Mouse (Mus musculus) CH12.LX (cell line): ENCODE measurements around the gene Fam171a2. TPM values are rescaled to one million over a fixed set of nuclear protein-coding genes. Genes with fewer than 3 reads are reported as not detected.

Experiments
- DNase-seq: peaks from one replicate; pipeline ENCODE4 v3.0.0-alpha.2; 2013; ENCODE audit errors: extremely low read depth
- H3K27ac ChIP-seq: 2 replicates; pipeline ENCODE4 v1.5.1; 2012; ENCODE audit warnings: low read depth, mild to moderate bottlenecking, control low read depth, moderate library complexity; ENCODE audit not compliant: insufficient read depth
- H3K27me3 ChIP-seq: replicated peaks from 2 replicates; pipeline ENCODE3; 2012; ENCODE audit warnings: inconsistent platforms
- H3K36me3 ChIP-seq, 2 experiments: replicated peaks in 1 of 2; 2 replicates each; pipeline versions ENCODE3 to v1.6.1; 2012; ENCODE audit warnings: inconsistent platforms in 1 of 2, low read length in 1 of 2, mild to moderate bottlenecking in 1 of 2, mixed read lengths in 1 of 2, moderate library complexity in 1 of 2; ENCODE audit not compliant: control insufficient read depth in 1 of 2, insufficient read depth in 1 of 2
- H3K4me1 ChIP-seq, 2 experiments: 2 replicates each; pipeline ENCODE4 v1.6.1; 2012; ENCODE audit warnings: inconsistent platforms in 1 of 2, moderate library complexity in 1 of 2; ENCODE audit not compliant: insufficient read depth in 2 of 2, control insufficient read depth in 1 of 2
- H3K4me2 ChIP-seq: 2 replicates; pipeline ENCODE4 v1.6.1; 2012; ENCODE audit warnings: low read depth, mild to moderate bottlenecking, control low read depth; ENCODE audit not compliant: poor library complexity, insufficient read depth, severe bottlenecking
- H3K4me3 ChIP-seq, 3 experiments: fragments of 150-350 bp in 1 of 3; sonication (generic) in 1 of 3; replicated peaks in 1 of 3; 2 replicates each; pipeline versions ENCODE3 to v1.5.1; 2011 to 2012; ENCODE audit warnings: low read depth in 2 of 3, low read length in 2 of 3, mild to moderate bottlenecking in 2 of 3, moderate library complexity in 2 of 3, control low read depth in 1 of 3, improper control_type of control experiment in 1 of 3, inconsistent platforms in 1 of 3, mixed read lengths in 1 of 3; ENCODE audit not compliant: poor library complexity in 1 of 3
- H3K79me2 ChIP-seq: replicated peaks from 2 replicates; pipeline ENCODE4 v1.6.1; 2012; ENCODE audit warnings: mild to moderate bottlenecking, moderate library complexity; ENCODE audit not compliant: control insufficient read depth, poor library complexity, insufficient read depth, severe bottlenecking; ENCODE audit errors: extremely low read depth
- H3K9ac ChIP-seq: 2 replicates; pipeline ENCODE4 v1.6.1; 2012; ENCODE audit warnings: low read depth, mild to moderate bottlenecking, control low read depth, moderate library complexity; ENCODE audit not compliant: insufficient read depth
- H3K9me3 ChIP-seq: replicated peaks from 2 replicates; pipeline ENCODE3; 2012; ENCODE audit warnings: low read length, inconsistent platforms, mixed read lengths
- ETS1 ChIP-seq: conservative IDR thresholded peaks from 2 replicates; pipeline ENCODE4 v1.6.1; 2012; ENCODE audit warnings: low read depth, mild to moderate bottlenecking, inconsistent platforms, low read length, improper control_type of control experiment, moderate library complexity
- GABPA ChIP-seq: IDR thresholded peaks from 2 replicates; pipeline ENCODE4 v1.6.1; 2012; ENCODE audit warnings: low read depth, low read length, improper control_type of control experiment, inconsistent platforms; ENCODE audit not compliant: insufficient replicate concordance
- JUN ChIP-seq: IDR thresholded peaks from 2 replicates; pipeline ENCODE4 v1.6.1; 2011; ENCODE audit warnings: low read depth, mild to moderate bottlenecking, low read length, improper control_type of control experiment, moderate library complexity; ENCODE audit not compliant: insufficient read depth
- KAT2A ChIP-seq: IDR thresholded peaks from 2 replicates; pipeline ENCODE4 v1.6.1; 2012; ENCODE audit warnings: low read length, improper control_type of control experiment, inconsistent platforms; ENCODE audit not compliant: insufficient replicate concordance
- MAFK ChIP-seq: IDR thresholded peaks from 2 replicates; pipeline ENCODE4 v1.6.1; 2011; ENCODE audit warnings: low read length, improper control_type of control experiment; ENCODE audit not compliant: insufficient replicate concordance
- MYC ChIP-seq: IDR thresholded peaks from 2 replicates; pipeline ENCODE4 v1.6.1; 2011; ENCODE audit warnings: low read depth, mild to moderate bottlenecking, improper control_type of control experiment, low read length
- NELFE ChIP-seq: IDR thresholded peaks from 2 replicates; pipeline ENCODE4 v1.6.1; 2011; ENCODE audit warnings: low read depth, low read length, improper control_type of control experiment
- POLR2A ChIP-seq: IDR thresholded peaks from 2 replicates; pipeline ENCODE4 v1.6.1; 2011; ENCODE audit warnings: low read depth, mild to moderate bottlenecking, improper control_type of control experiment, low read length
- POLR2AphosphoS2 ChIP-seq: IDR thresholded peaks from 2 replicates; pipeline ENCODE4 v1.6.1; 2011; ENCODE audit warnings: low read depth, low read length, improper control_type of control experiment
- RCOR1 ChIP-seq: conservative IDR thresholded peaks from 2 replicates; pipeline ENCODE4 v1.6.1; 2012; ENCODE audit warnings: low read depth, mild to moderate bottlenecking, inconsistent platforms, low read length, improper control_type of control experiment
- SIN3A ChIP-seq: IDR thresholded peaks from 2 replicates; pipeline ENCODE4 v1.6.1; 2012; ENCODE audit warnings: low read length, improper control_type of control experiment, inconsistent platforms
- SMC3 ChIP-seq: IDR thresholded peaks from 2 replicates; pipeline ENCODE4 v1.6.1; 2011; ENCODE audit warnings: low read depth, low read length, improper control_type of control experiment
- UBTF ChIP-seq: IDR thresholded peaks from 2 replicates; pipeline ENCODE4 v1.6.1; 2012; ENCODE audit warnings: low read depth, mild to moderate bottlenecking, inconsistent platforms, low read length, improper control_type of control experiment, moderate library complexity
- USF1 ChIP-seq: IDR thresholded peaks from 2 replicates; pipeline ENCODE4 v1.6.1; 2014; ENCODE audit warnings: low read depth, mild to moderate bottlenecking, inconsistent platforms, low read length, improper control_type of control experiment
- ZKSCAN1 ChIP-seq: IDR thresholded peaks from 2 replicates; pipeline ENCODE4 v1.6.1; 2012; ENCODE audit warnings: low read depth, inconsistent platforms, low read length, improper control_type of control experiment, borderline replicate concordance
- dilution Hi-C: fragments of 300-500 bp; cut with MboI; formaldehyde crosslinking; loops from 2 replicates; pipeline ENCODE4 v1.14.3; 2020; ENCODE audit warnings: low sequenced_read_pairs; ENCODE audit not compliant: extremely low pct_unique_long_range_greater_than_20kb, extremely low pct_ligation_motif_present
- in situ Hi-C: fragments of 300-500 bp; cut with MboI; formaldehyde crosslinking; loops from 3 replicates; pipeline ENCODE4 v1.14.3; 2019; ENCODE audit warnings: low sequenced_read_pairs, low pct_ligation_motif_present, low pct_unique_long_range_greater_than_20kb, mixed read lengths
- polyA plus RNA-seq: library from polyadenylated mRNA; unstranded; fragments of >175 nt; gene quantifications from 2 replicates; pipeline ENCODE4 v1.2.1, GENCODE M21; 2012; ENCODE audit warnings: low read depth; ENCODE audit not compliant: insufficient read length
- total RNA-seq, 2 experiments: library from RNA; depleted of rRNA; stranded (reverse); fragments of 300-350 nt in 1 of 2; fragments of >200 nt in 1 of 2; gene quantifications; 2 replicates each; pipeline ENCODE4 v1.2.3; 2012 to 2014

Gene Fam171a2
- total and polyA plus RNA-seq, 3 experiments = not detected

DNA sequence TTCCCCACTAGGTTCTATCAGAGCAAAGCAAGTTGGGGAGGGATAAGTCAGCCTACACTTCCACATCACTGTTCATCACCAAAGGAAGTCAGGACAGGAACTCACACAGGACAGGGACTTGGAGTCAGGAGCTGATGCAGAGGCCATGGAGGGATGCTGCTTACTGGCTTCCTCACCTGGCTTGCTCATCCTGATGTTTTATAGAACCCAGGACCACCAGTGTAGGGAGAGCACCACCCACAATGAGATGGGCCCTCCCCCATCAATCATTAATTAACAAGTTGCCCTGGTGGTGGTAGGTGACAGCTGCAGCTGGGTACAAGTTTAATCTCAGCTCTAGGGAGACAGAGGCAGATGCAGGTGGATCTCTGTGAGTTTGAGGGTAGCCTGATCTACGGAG, 30.3 kb downstream of the Fam171a2 start:
- no peaks in the 10 kb centered on the region for H3K27me3 ChIP-seq
- peaks cover 0 to 4% of the 10 kb centered on the region in 2 experiments; a peak in 2 of 4 replicates for H3K4me1 ChIP-seq
- H3K79me2 ChIP-seq = no peaks in the 10 kb centered on the region
- no peak overlapping the region for H3K4me2 ChIP-seq
- TF ChIP-seq USF1 (no peak), GABPA (no peak), UBTF (no peak), MYC (no peak), MAFK (no peak), POLR2A (no peak), KAT2A (no peak), SIN3A (no peak), ETS1 (no peak), RCOR1 (no peak), POLR2AphosphoS2 (no peak), ZKSCAN1 (no peak)
- H3K9ac ChIP-seq = no peak overlapping the region
- no peak overlapping the region for H3K4me3 ChIP-seq
- in situ Hi-C loops = no loop called here
- DNase-seq = no peak
- H3K36me3 ChIP-seq = no peaks in the 10 kb centered on the region
- peaks cover 13% of the 10 kb centered on the region for H3K9me3 ChIP-seq
- dilution Hi-C loops = loop anchor here (25.0 kb wide), 1 partner anchor 105 kb away; the partner anchor contains the start of gene Ubtf
- H3K27ac ChIP-seq = no peak overlapping the region

DNA sequence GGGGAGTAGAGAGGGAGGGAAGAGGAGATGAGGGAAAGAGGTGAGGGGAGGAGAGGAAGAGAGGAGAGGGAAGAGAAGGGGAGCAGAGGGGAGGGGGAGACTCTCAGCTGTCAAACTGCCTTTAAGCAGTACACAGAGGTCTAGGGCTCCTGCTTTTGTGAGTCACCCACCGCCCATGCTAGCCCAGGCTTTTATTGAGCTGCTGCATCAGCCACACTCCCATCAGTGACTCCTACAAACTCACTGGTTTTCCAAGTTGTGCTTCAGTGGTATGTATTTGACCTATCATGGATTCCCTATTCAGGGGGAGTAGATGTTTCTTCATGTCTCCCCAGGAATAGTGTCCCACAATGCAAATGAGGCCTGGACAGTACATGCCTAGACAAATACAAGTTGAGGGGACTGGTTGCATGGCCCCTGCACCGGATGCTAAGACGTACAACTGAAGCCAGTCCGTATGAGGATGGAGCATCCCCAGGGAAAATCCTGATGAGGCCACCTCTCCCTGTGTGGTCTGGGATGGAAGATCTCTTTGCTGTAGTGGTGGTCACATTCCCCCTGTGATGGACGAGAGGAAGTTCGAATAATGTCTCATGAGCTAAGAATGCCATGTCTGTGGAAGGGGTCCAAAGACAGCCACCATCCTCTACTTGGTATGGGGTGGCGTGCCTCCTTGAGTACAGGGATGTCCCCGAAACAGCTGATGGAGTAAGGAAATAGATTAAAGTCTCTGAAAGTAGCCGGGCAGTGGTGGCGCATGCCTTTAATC, 32.3 kb downstream of the Fam171a2 start:
- in situ Hi-C loops = no loop called here
- no peaks in the 10 kb centered on the region for H3K79me2 ChIP-seq
- no peak overlapping the region for H3K4me2 ChIP-seq
- DNase-seq = no peak
- peaks cover 5% of the 10 kb centered on the region for H3K9me3 ChIP-seq
- H3K4me3 ChIP-seq = no peak overlapping the region
- H3K27me3 ChIP-seq = no peaks in the 10 kb centered on the region
- H3K4me1 ChIP-seq = peaks cover 6 to 7% of the 10 kb centered on the region in 2 experiments
- no peaks in the 10 kb centered on the region for H3K36me3 ChIP-seq
- no peak overlapping the region for H3K9ac ChIP-seq
- no peak for TF ChIP-seq NELFE
- H3K27ac ChIP-seq = no peak overlapping the region
- dilution Hi-C loops = loop anchor here (25.0 kb wide), 1 partner anchor 103 kb away; the partner anchor contains the start of gene Ubtf

DNA sequence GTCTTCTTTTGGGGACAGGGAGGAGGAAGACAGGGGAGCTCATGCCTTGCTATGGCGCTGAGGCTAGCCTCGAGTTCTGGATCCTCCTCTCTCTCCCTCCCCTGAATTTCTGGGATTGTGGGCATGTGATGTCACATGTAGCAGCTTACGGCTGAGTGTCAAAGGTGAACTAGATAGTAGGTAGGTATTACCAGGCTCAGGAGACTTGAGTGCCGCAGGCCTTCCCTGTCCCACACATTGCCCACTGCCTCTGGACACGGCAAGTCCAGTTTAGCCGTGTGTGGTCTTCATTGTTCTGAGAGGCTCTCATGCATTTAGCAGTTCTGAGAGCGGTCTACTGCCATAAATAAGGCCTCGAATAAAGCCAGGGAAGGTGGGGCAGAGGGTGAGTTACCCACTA, 34.4 kb downstream of the Fam171a2 start:
- Histone ChIP-seq H3K4me2 (no peak overlapping the region), H3K9ac (no peak overlapping the region), H3K36me3 (no peaks in the 10 kb centered on the region), H3K4me1 (peaks cover 6 to 19% of the 10 kb centered on the region in 2 experiments), H3K4me3 (no peak overlapping the region), H3K79me2 (no peaks in the 10 kb centered on the region)
- no peak for DNase-seq
- TF ChIP-seq SMC3 = no peak
- no peak for TF ChIP-seq JUN
- no peak for TF ChIP-seq GABPA
- no peak for TF ChIP-seq POLR2AphosphoS2
- TF ChIP-seq, all 38 proteins: peak for 0
- Histone ChIP-seq H3K27me3 (no peaks in the 10 kb centered on the region), H3K27ac (no peak overlapping the region), H3K9me3 (no peaks in the 10 kb centered on the region)
- in situ Hi-C loops (loop anchor here (5.0 kb wide), 1 partner anchor 121 kb away; no protein-coding TSS in a partner anchor), dilution Hi-C loops (loop anchor here (25.0 kb wide), 1 partner anchor 101 kb away; the partner anchor contains the start of gene Ubtf)
